Mouse (Mus musculus): ENCODE results near the gene Pdzk1ip1. TPM values are rescaled to one million over a fixed set of nuclear protein-coding genes. Genes with fewer than 3 reads are reported as not detected.

The Pdzk1ip1 gene
- total and polyA plus RNA-seq, 3 experiments = 0.55 TPM; not detected in 2

DNA sequence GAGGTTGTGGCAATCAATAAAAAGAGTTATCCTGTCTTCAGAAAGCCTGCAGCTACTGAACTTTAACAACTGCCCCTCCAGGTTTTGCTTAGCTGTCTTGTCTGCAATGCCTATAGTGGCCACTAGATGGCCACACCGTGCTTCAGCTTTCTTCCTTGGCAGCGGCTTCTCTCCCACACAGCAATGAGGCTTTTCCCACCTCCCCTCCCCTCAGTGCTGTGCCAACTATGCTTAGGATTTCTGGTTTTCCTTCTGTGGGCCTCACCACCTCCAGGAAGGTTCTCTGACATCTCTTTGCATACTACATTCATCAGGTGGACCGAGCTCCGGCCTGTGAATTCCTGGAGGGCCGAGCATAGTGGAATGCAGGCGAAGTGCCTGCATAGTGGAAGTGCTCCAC lies 13.2 kb downstream of the Pdzk1ip1 start:
- dilution Hi-C loops (cut with MboI; ENCODE audit: extremely low pct_ligation_motif_present, extremely low pct_unique_long_range_greater_than_20kb, low sequenced_read_pairs) (no loop called here), in situ Hi-C loops (cut with MboI; ENCODE audit: low pct_ligation_motif_present, low pct_unique_long_range_greater_than_20kb, low sequenced_read_pairs) (no loop called here)
- peak; percentile 76 for TF ChIP-seq RAD21 (IDR thresholded peaks at IDR 0.05; ENCODE audit: low read depth, low read length)
- peak; percentile 84 to 97 for TF ChIP-seq CTCF (conservative IDR thresholded peaks at IDR 0.05 in 1 of 2, IDR thresholded peaks at IDR 0.05 in 1 of 2; ENCODE audit: low read depth in 2 of 2, low read length in 2 of 2)
- TF ChIP-seq SMC3 (IDR thresholded peaks at IDR 0.05; ENCODE audit: low read depth, low read length) = peak; percentile 53
- TF ChIP-seq GABPA (IDR thresholded peaks at IDR 0.05; ENCODE audit: insufficient replicate concordance, low read depth, low read length) = no peak
- no peak overlapping the region for H3K4me2 ChIP-seq (ENCODE audit: insufficient read depth, low read depth, poor library complexity, severe bottlenecking)
- no peaks in the 10 kb centered on the region for H3K9me3 ChIP-seq (replicated peaks; ENCODE audit: low read length)
- H3K4me1 ChIP-seq (ENCODE audit: control insufficient read depth in 1 of 2, insufficient read depth in 2 of 2) = peaks cover 4% of the 10 kb centered on the region in 2 experiments; a peak in 3 of 4 replicates
- DNase-seq (ENCODE audit: extremely low read depth) = peak; percentile 55
- no peak overlapping the region for H3K4me3 ChIP-seq (replicated peaks in 1 of 3; ENCODE audit: low read depth in 2 of 3, low read length in 2 of 3, poor library complexity in 1 of 3)
- no peak overlapping the region for H3K9ac ChIP-seq (ENCODE audit: insufficient read depth, low read depth)
- H3K36me3 ChIP-seq (replicated peaks in 1 of 2; ENCODE audit: control insufficient read depth in 1 of 2, insufficient read depth in 1 of 2, low read length in 1 of 2) = no peaks in the 10 kb centered on the region
- H3K27me3 ChIP-seq (replicated peaks) = peaks cover 51% of the 10 kb centered on the region
- no peak overlapping the region for H3K27ac ChIP-seq (ENCODE audit: insufficient read depth, low read depth)
- H3K79me2 ChIP-seq (replicated peaks; ENCODE audit: control insufficient read depth, extremely low read depth, insufficient read depth, poor library complexity, severe bottlenecking) = no peaks in the 10 kb centered on the region

DNA sequence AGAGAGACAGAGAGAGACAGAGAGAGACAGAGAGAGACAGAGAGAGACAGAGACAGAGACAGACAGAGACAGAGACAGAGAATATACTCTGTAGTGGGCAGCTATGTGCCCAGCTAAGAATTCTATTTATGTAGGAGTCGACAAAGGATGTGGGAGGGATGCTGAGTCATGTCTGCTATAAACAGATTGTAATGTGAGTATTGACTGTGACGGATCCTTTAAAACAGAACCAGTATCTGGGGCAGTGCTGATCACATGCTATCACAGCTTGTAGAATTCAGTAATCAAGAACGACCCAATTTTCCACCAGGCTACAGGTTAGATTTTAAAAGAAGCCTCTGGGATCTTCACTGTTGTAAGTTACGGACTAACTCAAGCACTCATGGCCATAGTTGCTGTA lies 15.0 kb downstream of the Pdzk1ip1 start:
- TF ChIP-seq TBP (conservative IDR thresholded peaks at IDR 0.05; ENCODE audit: low read depth, low read length) = no peak
- no peak for TF ChIP-seq MYC (IDR thresholded peaks at IDR 0.05; ENCODE audit: low read depth, low read length)
- no peak for TF ChIP-seq JUND (conservative IDR thresholded peaks at IDR 0.05; ENCODE audit: low read depth, low read length)
- no peak for TF ChIP-seq ELF1 (IDR thresholded peaks at IDR 0.05; ENCODE audit: low read depth, low read length)
- TF ChIP-seq POLR2A (IDR thresholded peaks at IDR 0.05; ENCODE audit: low read depth, low read length) = no peak
- TF ChIP-seq POLR2AphosphoS2 (IDR thresholded peaks at IDR 0.05; ENCODE audit: low read depth, low read length) = no peak
- no peak for TF ChIP-seq SMC3 (IDR thresholded peaks at IDR 0.05; ENCODE audit: low read depth, low read length)
- no peak for TF ChIP-seq UBTF (IDR thresholded peaks at IDR 0.05; ENCODE audit: low read depth, low read length)
- TF ChIP-seq GABPA (IDR thresholded peaks at IDR 0.05; ENCODE audit: insufficient replicate concordance, low read depth, low read length) = no peak
- no peak for TF ChIP-seq ZMIZ1 (IDR thresholded peaks at IDR 0.05; ENCODE audit: low read depth, low read length)
- TF ChIP-seq MXI1 (IDR thresholded peaks at IDR 0.05; ENCODE audit: low read depth, low read length) = no peak
- no peak for TF ChIP-seq ZC3H11A (IDR thresholded peaks at IDR 0.05; ENCODE audit: low read depth, low read length)
- no peak for TF ChIP-seq MEF2A (IDR thresholded peaks at IDR 0.05; ENCODE audit: borderline replicate concordance, low read depth, low read length)
- no peak for TF ChIP-seq CHD2 (IDR thresholded peaks at IDR 0.05; ENCODE audit: low read length)
- no peak for TF ChIP-seq E2F4 (IDR thresholded peaks at IDR 0.05; ENCODE audit: insufficient replicate concordance, low read depth, low read length)
- no peak for TF ChIP-seq NRF1 (IDR thresholded peaks at IDR 0.05; ENCODE audit: low read depth, low read length)
- H3K9me3 ChIP-seq (replicated peaks; ENCODE audit: low read length) = peaks cover 3% of the 10 kb centered on the region
- H3K9ac ChIP-seq (ENCODE audit: insufficient read depth, low read depth) = no peak overlapping the region
- H3K79me2 ChIP-seq (replicated peaks; ENCODE audit: control insufficient read depth, extremely low read depth, insufficient read depth, poor library complexity, severe bottlenecking) = no peaks in the 10 kb centered on the region
- dilution Hi-C loops (cut with MboI; ENCODE audit: extremely low pct_ligation_motif_present, extremely low pct_unique_long_range_greater_than_20kb, low sequenced_read_pairs) (no loop called here), in situ Hi-C loops (cut with MboI; ENCODE audit: low pct_ligation_motif_present, low pct_unique_long_range_greater_than_20kb, low sequenced_read_pairs) (no loop called here)
- H3K36me3 ChIP-seq (replicated peaks in 1 of 2; ENCODE audit: control insufficient read depth in 1 of 2, insufficient read depth in 1 of 2, low read length in 1 of 2) = no peaks in the 10 kb centered on the region
- H3K27ac ChIP-seq (ENCODE audit: insufficient read depth, low read depth) = no peak overlapping the region
- H3K4me2 ChIP-seq (ENCODE audit: insufficient read depth, low read depth, poor library complexity, severe bottlenecking) = no peak overlapping the region
- no peaks in the 10 kb centered on the region for H3K4me1 ChIP-seq (ENCODE audit: control insufficient read depth in 1 of 2, insufficient read depth in 2 of 2)
- peaks cover 41% of the 10 kb centered on the region for H3K27me3 ChIP-seq (replicated peaks)
- no peak overlapping the region for H3K4me3 ChIP-seq (replicated peaks in 1 of 3; ENCODE audit: low read depth in 2 of 3, low read length in 2 of 3, poor library complexity in 1 of 3)
- DNase-seq (ENCODE audit: extremely low read depth) = no peak
